Mouse (Mus musculus) embryonic facial prominence, embryonic 15.5 days (tissue): ENCODE measurements around the gene Psmb4. TPM values are rescaled to one million over a fixed set of nuclear protein-coding genes. Genes with fewer than 3 reads are reported as not detected.
A peak's percentile ranks its signal among the peaks of the same experiment; 100 is the strongest.
"Not testable (repeated sequence)": the region's sequence is repeated elsewhere in the genome, so short reads cannot be mapped to it uniquely, and the experiment has no call there.

Source experiments
- ATAC-seq: fragments of 200-750 bp; cut with Nextera tagmentation; 2 replicates; pipeline ENCODE4 v1.8.0; 2017; ENCODE audit warnings: low read depth, moderate TSS enrichment; ENCODE audit not compliant: insufficient number of reproducible peaks, low FRiP score, low TSS enrichment
- H3K27ac ChIP-seq: fragments of 300-500 bp; sonication (generic); replicated peaks from 2 replicates; pipeline ENCODE4 v1.5.1; 2015; ENCODE audit warnings: mild to moderate bottlenecking, inconsistent platforms
- H3K27me3 ChIP-seq: fragments of 300-500 bp; sonication (generic); 2 replicates; pipeline ENCODE4 v1.6.1; 2015; ENCODE audit warnings: inconsistent platforms
- H3K36me3 ChIP-seq: fragments of 300-500 bp; sonication (generic); 2 replicates; pipeline ENCODE4 v1.6.1; 2015; ENCODE audit warnings: mild to moderate bottlenecking, inconsistent platforms
- H3K4me1 ChIP-seq: fragments of 300-500 bp; sonication (generic); 2 replicates; pipeline ENCODE4 v1.6.1; 2015; ENCODE audit warnings: inconsistent platforms
- H3K4me2 ChIP-seq: fragments of 300-500 bp; sonication (generic); replicated peaks from 2 replicates; pipeline ENCODE4 v1.6.1; 2015; ENCODE audit warnings: mild to moderate bottlenecking, inconsistent platforms
- H3K4me3 ChIP-seq: fragments of 300-500 bp; sonication (generic); replicated peaks from 2 replicates; pipeline ENCODE4 v1.5.1; 2015; ENCODE audit warnings: mild to moderate bottlenecking, inconsistent platforms
- H3K9ac ChIP-seq: fragments of 300-500 bp; sonication (generic); 2 replicates; pipeline ENCODE4 v1.6.1; 2015; ENCODE audit warnings: inconsistent platforms
- H3K9me3 ChIP-seq: fragments of 300-500 bp; sonication (generic); replicated peaks from 2 replicates; pipeline ENCODE4 v1.6.1; 2016; ENCODE audit warnings: inconsistent platforms
- WGBS: fragments of 180-500 bp; shearing (Covaris S2); methylation state at CpG from one replicate; pipeline ENCODE4 v1.1.7; 2015; 5-methylcytosine and 5-hydroxymethylcytosine counted together
- polyA plus RNA-seq: library from polyadenylated mRNA; unstranded; fragments of >200 nt; fragmentation: Nextera tagmentation; extraction: Ambion mirVana; gene quantifications from 2 replicates; pipeline ENCODE4 v1.2.1, GENCODE M21; 2015

Gene Psmb4
- 328 and 351 TPM in 2 replicates for polyA plus RNA-seq

DNA sequence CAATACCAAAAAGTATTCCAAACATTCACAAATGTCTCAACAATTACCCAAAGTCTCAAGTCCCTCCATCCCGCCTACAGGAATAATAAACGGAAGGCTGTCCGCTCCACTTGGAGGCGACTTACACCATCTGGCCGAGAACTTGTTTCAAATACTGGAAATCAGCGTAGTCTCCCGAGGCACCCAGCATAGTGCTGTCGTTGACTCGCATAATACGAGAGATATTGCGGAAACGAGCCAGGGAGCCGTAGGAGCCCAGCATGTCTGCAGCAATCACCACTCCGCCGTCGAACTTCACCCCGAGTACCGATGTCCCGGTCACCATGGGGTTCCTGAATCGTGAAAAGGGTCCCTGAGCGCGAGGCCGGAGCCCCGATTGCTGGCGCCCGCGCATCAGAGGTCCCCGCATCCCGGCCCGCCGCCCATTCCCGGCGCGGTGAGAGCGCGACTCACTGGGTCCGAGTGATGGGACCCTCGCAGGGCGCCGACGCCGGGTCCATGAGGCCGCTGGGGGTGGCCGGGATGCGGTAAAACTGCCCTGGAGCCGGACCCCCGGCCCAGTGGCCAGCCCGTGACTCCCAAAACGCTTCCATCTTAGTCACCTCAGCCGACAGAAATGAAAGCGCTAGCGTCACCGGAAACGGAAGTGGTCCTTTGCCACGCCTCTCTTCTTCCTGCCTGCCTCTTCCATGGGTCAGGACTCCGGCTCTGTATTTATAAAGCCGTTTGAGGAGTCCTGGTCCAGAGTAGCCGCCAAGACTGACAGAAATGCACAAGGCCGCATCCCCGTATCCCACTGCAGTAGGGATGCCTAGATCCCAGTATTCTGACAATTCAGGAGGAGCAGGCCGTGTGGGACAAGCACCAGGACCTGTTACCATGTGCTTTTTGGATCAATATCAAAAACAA, at the start of gene Psmb4:
TSS of gene Psmb4 (minus strand) at position 646 of the 909 bp plus-strand sequence.
- H3K4me3 ChIP-seq, result peak within 1 kb of the TSS; percentile 98
- H3K27ac ChIP-seq, result peak within 1 kb of the TSS; percentile 84
- H3K9ac ChIP-seq, result peak within 1 kb of the TSS; percentile 90
- H3K4me1 ChIP-seq, result peaks cover 18% of the 10 kb centered on the region
- ATAC-seq, result peak; percentile 79
- WGBS, result under 1% methylated on average over 61 of the region's 61 CpGs
- peaks cover 39% of the 10 kb centered on the region for H3K36me3 ChIP-seq
- no peaks in the 10 kb centered on the region for H3K27me3 ChIP-seq
- H3K4me2 ChIP-seq, result peak within 1 kb of the TSS; percentile 71
- H3K9me3 ChIP-seq, result no peaks in the 10 kb centered on the region

DNA sequence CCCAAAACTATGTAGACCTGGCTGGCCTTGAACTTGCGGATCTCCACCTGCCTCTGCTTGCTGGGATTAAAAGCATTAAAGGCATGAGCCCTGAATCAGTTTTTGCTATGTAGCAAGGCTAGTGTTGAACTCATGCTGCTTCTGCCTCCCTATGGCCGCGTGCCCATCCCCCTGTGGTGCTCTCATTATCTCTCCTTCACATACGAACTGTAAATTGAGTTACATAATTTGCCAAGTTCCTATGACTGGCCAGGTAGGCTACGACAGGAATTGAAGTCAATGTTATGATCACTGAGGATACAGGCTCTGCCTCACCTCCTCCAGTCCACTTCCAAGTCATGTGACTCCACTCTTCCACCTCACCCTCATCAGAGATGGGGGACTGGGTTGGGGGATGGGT, 49.4 kb upstream of the Psmb4 start:
- not testable (repeated sequence) for H3K9ac ChIP-seq, ATAC-seq, H3K27me3 ChIP-seq, H3K36me3 ChIP-seq, H3K4me3 ChIP-seq, H3K4me2 ChIP-seq, H3K27ac ChIP-seq, H3K9me3 ChIP-seq
- peaks cover 11% of the 10 kb centered on the region for H3K4me1 ChIP-seq
- 82% methylated on average over 5 of the region's 5 CpGs for WGBS

DNA sequence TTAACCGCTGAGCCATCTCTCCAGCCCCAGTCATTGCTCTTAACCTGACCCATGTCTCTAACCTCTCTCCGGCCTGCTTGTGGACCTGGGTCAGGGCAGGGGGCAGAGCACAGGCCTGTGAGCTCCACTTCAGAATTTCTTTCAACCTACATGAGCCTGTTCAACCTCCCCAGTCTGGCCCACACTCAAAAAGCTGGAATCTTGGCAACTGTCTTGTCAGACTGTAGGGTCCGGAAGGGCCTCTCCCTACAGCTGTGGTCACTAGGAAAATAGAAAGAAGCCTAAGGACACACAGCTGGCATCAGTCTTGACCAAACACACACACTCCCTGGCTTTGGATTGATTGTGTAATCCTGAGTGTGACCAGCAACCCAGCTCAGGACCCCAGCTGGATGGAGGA, 48.6 kb upstream of the Psmb4 start:
- WGBS, result 82% methylated on average over 3 of the region's 3 CpGs
- not testable (repeated sequence) for ATAC-seq, H3K27ac ChIP-seq, H3K4me2 ChIP-seq, H3K9ac ChIP-seq, H3K36me3 ChIP-seq, H3K27me3 ChIP-seq, H3K9me3 ChIP-seq, H3K4me3 ChIP-seq
- peaks cover 11% of the 10 kb centered on the region for H3K4me1 ChIP-seq

DNA sequence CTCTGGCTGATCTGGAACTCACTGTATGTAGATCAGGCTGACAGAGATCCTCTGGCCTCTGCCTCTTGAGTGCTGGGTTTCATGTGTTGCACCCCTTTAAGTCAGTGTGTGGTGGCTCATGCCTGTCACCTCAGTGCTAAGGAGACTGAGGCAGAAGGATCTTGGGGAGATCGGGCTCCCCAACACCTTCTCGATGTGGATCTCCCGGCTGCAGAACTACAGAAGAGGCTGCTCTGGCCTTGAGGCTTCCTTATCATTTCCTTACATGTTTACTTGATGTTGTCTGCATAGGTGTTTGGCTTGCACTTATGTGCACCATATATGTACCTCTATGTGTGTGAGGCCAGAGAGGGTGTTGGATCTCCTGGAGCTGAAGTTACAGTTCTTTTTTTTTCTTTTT, 47.8 kb upstream of the Psmb4 start:
- peaks cover 11% of the 10 kb centered on the region for H3K4me1 ChIP-seq
- not testable (repeated sequence) for H3K36me3 ChIP-seq, H3K9ac ChIP-seq, H3K4me3 ChIP-seq, H3K4me2 ChIP-seq, H3K27me3 ChIP-seq, ATAC-seq, H3K27ac ChIP-seq, H3K9me3 ChIP-seq
- 93% methylated on average over 3 of the region's 3 CpGs for WGBS

DNA sequence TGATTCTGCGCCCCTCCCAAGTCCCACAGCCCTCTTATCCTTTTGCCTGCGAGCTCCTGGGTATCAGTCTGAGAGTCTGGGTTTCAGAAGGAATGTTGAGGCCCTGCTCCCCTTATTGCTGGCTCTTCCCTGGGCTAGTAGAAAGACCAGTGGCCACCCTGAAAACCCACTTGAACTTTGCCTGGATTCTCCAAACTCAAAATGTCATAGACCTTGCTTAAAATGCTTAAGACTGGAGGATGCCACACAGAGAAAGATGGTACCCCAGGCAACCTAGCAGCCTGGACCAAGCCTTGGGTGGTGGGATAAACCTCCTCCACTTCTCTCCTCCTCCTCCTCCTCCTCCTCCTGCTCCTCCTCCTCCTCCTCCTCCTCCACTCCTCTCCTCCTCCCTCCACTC, 46.8 kb upstream of the Psmb4 start:
- not testable (repeated sequence) for H3K9me3 ChIP-seq, H3K9ac ChIP-seq, H3K4me2 ChIP-seq, ATAC-seq, H3K27me3 ChIP-seq, H3K4me3 ChIP-seq, H3K27ac ChIP-seq, H3K36me3 ChIP-seq
- peaks cover 11% of the 10 kb centered on the region for H3K4me1 ChIP-seq
- WGBS, result no CpG with 5 or more reads among the region's 2 CpGs

DNA sequence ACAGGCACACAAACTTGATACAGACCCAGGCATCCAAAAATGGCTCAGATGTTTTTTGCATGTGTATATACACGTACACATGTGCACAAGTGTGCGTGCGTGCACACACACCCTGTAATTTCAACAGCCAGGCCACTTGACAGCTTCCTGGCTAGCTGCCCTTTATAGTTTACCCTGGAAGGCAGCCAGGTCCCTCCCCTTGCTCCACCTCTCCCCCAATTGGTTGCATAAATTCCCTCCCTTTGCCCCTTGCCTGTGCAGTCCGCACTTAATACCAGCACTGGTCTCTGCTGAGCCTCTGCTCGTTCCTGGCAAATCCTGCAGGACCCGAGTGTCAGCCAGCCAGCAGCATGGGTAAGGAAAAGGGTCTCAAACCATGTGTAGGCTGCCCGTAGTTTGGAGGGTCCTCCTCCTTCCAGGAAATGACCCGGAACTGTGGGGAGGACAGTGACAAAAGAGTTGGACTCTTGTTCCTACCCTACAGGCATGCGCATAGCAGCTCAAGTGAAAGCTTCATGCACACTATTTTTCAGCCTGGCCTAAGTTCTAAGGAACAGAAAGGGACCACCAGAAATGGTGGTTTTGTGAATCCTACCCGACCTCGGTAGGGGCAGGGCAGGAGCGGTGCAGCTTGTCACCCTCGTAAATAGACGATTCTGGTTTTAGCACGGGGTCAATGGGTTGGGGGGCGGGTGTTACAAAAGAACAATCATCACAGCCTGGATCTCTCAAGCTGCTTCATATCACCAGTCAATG, 46.2 kb upstream of the Psmb4 start, which contains the start of gene Selenbp1:
TSS of gene Selenbp1 (plus strand) at position 248 of the 756 bp plus-strand sequence.
- Histone ChIP-seq H3K27me3 (no peaks in the 10 kb centered on the region), H3K4me3 (peak within 1 kb of the TSS; percentile 37), H3K27ac (peak within 1 kb of the TSS; percentile 85), H3K36me3 (no peaks in the 10 kb centered on the region), H3K4me1 (peaks cover 11% of the 10 kb centered on the region), H3K4me2 (peak within 1 kb of the TSS; percentile 49), H3K9me3 (no peaks in the 10 kb centered on the region), H3K9ac (no peak within 1 kb of the TSS)
- ATAC-seq, result peak; percentile 78
- 23% methylated on average over 16 of the region's 16 CpGs for WGBS

DNA sequence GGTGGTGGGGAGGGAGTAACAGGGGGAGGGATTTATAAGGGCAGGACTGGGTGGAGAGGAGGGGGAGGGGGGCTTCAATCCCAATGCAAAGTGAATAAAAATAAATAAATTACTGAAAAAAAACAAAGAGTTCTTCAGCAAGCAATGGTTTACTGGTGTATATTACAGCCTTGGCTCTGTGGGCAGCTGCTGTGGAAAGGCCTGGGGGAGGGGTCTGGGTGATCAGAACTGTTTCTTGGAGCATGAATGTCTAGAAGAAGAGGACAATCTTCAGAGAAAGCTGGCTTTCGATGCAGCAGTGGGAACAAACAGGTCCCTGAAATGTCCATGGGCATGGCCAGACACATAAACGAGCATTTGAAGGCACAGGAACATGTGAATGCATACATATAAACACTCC, 45.5 kb upstream of the Psmb4 start:
- not testable (repeated sequence) for H3K9ac ChIP-seq, H3K4me3 ChIP-seq, H3K4me2 ChIP-seq, H3K9me3 ChIP-seq, H3K36me3 ChIP-seq, H3K27me3 ChIP-seq
- Histone ChIP-seq H3K4me1 (peaks cover 11% of the 10 kb centered on the region), H3K27ac (peak overlapping the region; percentile 85)
- ATAC-seq, result peak; percentile 32; the same call in 1 of the 2 replicates
- 46% methylated on average over 2 of the region's 2 CpGs for WGBS

DNA sequence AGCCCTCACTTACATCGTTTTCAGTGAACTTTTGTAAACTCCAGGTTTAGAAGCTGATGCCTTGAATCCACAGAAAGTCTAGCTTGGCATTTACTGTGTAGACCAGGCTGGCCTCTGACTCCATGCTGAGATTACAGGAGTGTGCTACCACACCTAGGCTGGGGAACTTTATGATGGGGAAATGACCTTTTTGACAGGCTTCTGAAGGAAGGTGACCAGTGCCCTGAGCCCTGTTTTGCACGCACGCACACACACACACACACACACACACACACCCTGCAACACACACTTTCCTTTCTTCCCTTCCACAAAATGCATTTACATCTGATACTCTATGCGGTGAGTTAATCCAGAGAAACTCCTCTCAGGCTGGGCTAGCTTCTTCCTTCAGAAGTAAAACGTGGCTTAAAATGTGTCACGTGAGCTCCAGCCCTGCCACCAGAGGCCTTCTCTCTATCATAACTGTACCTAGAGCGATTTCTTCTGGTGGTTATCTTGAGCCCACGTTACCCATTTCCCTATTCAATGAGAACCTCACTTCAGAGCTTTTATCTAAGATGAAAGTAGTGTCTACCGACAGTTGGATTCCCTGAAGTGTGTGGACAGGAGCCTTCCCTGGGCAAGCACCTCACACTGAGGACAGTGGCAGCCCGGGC, 44.8 kb upstream of the Psmb4 start:
- 74% methylated on average over 10 of the region's 10 CpGs for WGBS
- not testable (repeated sequence) for ATAC-seq, H3K27ac ChIP-seq, H3K4me3 ChIP-seq, H3K27me3 ChIP-seq, H3K36me3 ChIP-seq, H3K9me3 ChIP-seq, H3K4me2 ChIP-seq, H3K9ac ChIP-seq
- H3K4me1 ChIP-seq, result peaks cover 11% of the 10 kb centered on the region

DNA sequence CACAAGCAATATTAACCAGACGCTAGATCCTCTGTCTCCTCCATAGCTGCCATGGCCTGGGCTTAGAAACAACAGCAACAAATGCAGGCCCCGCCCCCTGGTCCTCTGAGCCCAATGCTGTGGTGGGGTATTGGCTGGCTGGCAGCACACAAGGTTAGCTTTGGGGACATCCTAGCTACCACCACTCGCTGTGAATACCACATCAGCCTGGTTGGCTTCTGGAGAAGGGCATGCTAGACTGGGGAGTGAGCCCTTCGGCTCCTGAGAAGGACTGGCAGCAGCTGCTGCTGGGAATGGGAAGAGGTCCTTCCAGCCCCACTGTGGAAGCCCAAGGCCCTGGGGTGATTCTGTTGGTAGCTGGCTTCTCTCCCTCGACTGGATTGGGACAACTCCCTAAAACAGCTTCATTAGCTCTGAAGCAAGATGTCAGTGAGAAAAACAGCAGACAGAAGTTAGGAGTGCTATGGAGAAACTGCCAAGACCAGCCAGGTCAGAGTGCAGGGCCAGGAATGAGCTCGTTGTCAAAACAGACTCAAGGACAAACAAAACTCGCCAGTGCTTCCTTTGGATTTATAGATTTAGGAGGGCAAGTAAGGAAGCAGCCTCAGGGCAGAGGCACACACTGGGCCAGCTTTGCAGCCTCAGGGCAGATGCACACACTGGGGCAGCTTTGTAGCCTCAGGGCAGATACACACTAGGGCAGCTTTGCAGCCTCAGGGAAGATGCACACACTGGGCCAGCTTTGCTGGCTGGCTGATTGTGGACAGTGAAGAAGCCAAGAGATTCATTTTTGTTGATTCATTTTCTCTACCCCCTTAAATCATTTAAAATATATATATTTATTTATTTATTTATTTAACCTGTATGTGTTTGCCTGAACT, 43.9 kb upstream of the Psmb4 start:
- H3K36me3 ChIP-seq, H3K27ac ChIP-seq, H3K9ac ChIP-seq, H3K4me2 ChIP-seq, ATAC-seq, H3K4me3 ChIP-seq, H3K9me3 ChIP-seq, H3K27me3 ChIP-seq: not testable (repeated sequence)
- 42% methylated on average over 7 of the region's 7 CpGs for WGBS
- peaks cover 11% of the 10 kb centered on the region for H3K4me1 ChIP-seq

DNA sequence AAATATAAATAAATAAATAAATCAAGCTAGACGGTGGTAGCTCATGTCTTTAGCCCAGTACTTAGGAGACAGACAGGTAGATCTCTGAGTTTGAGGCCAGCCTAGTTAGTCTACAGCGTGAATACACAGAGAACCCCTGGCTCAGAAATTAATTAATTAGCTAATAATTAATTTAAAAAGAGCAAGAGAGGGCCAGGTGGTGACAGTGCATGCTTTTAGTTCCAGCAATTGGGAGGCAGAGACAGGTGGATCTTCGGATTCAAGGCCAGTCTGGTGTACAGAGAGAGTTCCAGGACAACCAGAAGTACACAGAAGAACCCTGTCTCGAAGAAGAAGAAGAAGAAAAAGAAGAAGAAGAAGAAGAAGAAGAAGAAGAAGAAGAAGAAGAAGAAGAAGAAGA, 42.2 kb upstream of the Psmb4 start:
- H3K9me3 ChIP-seq, H3K4me3 ChIP-seq, H3K36me3 ChIP-seq, H3K27me3 ChIP-seq, H3K4me2 ChIP-seq, H3K27ac ChIP-seq, H3K9ac ChIP-seq, ATAC-seq: not testable (repeated sequence)
- 88% methylated on average over 4 of the region's 4 CpGs for WGBS
- peaks cover 11% of the 10 kb centered on the region for H3K4me1 ChIP-seq
